22 mouse cellular contexts compared by ENCODE assay signal in the genomic region with DNA sequence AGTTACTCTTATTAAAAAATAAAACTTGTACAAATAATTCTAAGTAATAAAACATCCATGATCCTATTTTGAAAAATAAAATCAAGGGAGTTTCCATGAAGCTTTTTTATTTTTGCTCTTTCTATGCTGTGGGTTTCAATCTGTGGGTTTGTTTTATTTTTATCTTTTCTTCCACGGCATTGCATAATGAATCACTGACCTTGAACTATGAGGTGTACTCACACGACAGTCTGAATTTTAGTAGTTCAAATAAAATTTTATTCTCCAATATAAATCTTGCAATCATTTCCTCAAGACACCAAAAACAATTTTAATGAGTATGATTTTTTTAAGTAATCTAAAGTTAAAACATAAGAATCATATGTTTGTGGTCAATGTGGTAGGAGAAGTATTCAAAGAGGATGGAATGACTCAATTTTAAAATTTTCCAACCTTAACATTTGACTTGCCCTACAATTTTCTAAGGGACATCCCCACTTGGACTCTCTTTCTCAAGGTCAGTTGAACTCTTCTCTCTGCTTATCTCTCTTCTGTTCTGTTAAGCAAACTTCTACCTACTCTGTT. TPM values are rescaled to one million over a fixed set of nuclear protein-coding genes. Genes with fewer than 3 reads are reported as not detected.
DNase-seq lines count a peak whose midpoint lies in the region; ATAC-seq lines count a peak whose summit lies in the region.
"Had no signal": no experiment of that assay in that cellular context is flagged by ENCODE, and none has a peak within 500 bp of the region (broad histone marks: within the 10 kb centered on the region; RNA-seq: fewer than 3 reads in every experiment).

No protein-coding gene starts in this region.

- no peak for ATAC-seq in midbrain, embryonic 11.5 days (ENCODE audit: low FRiP score)
- ATAC-seq: activated CD4-positive, CD25-positive, alpha-beta regulatory T cell, adult 4 months; forebrain, embryonic 14.5 days; forebrain, postnatal 0 days; intestine, postnatal 0 days had no signal

- WGBS in midbrain, embryonic 11.5 days: 94% methylated on average over 2 of the region's 2 CpGs

- no peak overlapping the region for H3K4me3 ChIP-seq in midbrain, embryonic 11.5 days (ENCODE audit: low read depth, low read length)
- H3K4me3 ChIP-seq: embryonic facial prominence, embryonic 12.5 days; embryonic facial prominence, embryonic 15.5 days; gastrocnemius, adult 2 months; hindbrain, embryonic 12.5 days; hindbrain, embryonic 15.5 days had no signal

- H3K9me3 ChIP-seq in midbrain, embryonic 11.5 days (ENCODE audit: control insufficient read depth, low read length): no peaks in the 10 kb centered on the region
- H3K9me3 ChIP-seq: embryonic facial prominence, embryonic 12.5 days; embryonic facial prominence, embryonic 15.5 days; hindbrain, embryonic 12.5 days; hindbrain, embryonic 15.5 days had no signal

- peak; percentile 25 for DNase-seq in adrenal gland, adult 2 months
- DNase-seq in adrenal gland, postnatal 4 days (ENCODE audit: low spot score in 2 of 2): no peak
- DNase-seq in 416B (ENCODE audit: low read depth) (peak; percentile 53), NIH3T3 (ENCODE audit: low read depth) (peak; percentile 32)
- no peak for DNase-seq in cerebellum, postnatal 36 days
- no peak for DNase-seq in midbrain, embryonic 11.5 days (ENCODE audit: low spot score, missing footprints)
- DNase-seq: adrenal gland, postnatal 10 days; cerebellum, adult 11-12 months; cerebellum, adult 8-10 months; cerebellum, postnatal 14 days; forebrain, postnatal 0 days; gastrocnemius, adult 2 months; gastrocnemius, postnatal 14 days; heart, adult 11 months had no signal

- no peak overlapping the region for H3K9ac ChIP-seq in midbrain, embryonic 11.5 days (ENCODE audit: low read length)
- H3K9ac ChIP-seq: embryonic facial prominence, embryonic 12.5 days; embryonic facial prominence, embryonic 15.5 days; forebrain, postnatal 0 days; hindbrain, embryonic 12.5 days; hindbrain, embryonic 15.5 days had no signal

- H3K4me2 ChIP-seq in midbrain, embryonic 11.5 days: no peak overlapping the region
- H3K4me2 ChIP-seq: embryonic facial prominence, embryonic 12.5 days; embryonic facial prominence, embryonic 15.5 days; heart, embryonic 11.5 days; hindbrain, embryonic 12.5 days; hindbrain, embryonic 15.5 days had no signal

- H3K27ac ChIP-seq in midbrain, embryonic 11.5 days (ENCODE audit: low read depth, low read length): no peak overlapping the region
- H3K27ac ChIP-seq: embryonic facial prominence, embryonic 12.5 days; embryonic facial prominence, embryonic 15.5 days; gastrocnemius, adult 2 months; hindbrain, embryonic 12.5 days; hindbrain, embryonic 15.5 days had no signal

- no peaks in the 10 kb centered on the region for H3K27me3 ChIP-seq in midbrain, embryonic 11.5 days (ENCODE audit: control insufficient read depth, insufficient read depth, low read length)
- H3K27me3 ChIP-seq: embryonic facial prominence, embryonic 12.5 days; embryonic facial prominence, embryonic 15.5 days; hindbrain, embryonic 12.5 days; hindbrain, embryonic 15.5 days had no signal

- no peaks in the 10 kb centered on the region for H3K4me1 ChIP-seq in midbrain, embryonic 11.5 days (ENCODE audit: control insufficient read depth, insufficient read depth, low read length)
- H3K4me1 ChIP-seq: embryonic facial prominence, embryonic 12.5 days; embryonic facial prominence, embryonic 15.5 days; hindbrain, embryonic 12.5 days; hindbrain, embryonic 15.5 days had no signal

- H3K36me3 ChIP-seq in midbrain, embryonic 11.5 days (ENCODE audit: control insufficient read depth, insufficient read depth, low read length): no peaks in the 10 kb centered on the region
- H3K36me3 ChIP-seq: hindbrain, embryonic 12.5 days; hindbrain, embryonic 15.5 days had no signal

RNA-seq across cellular contexts. Expression of gene Antxr2, which starts 31.5 kb away (rescaled TPM):
- 10 to 100 TPM; 49.8 to 50.1 TPM for total RNA-seq in adrenal gland, adult 2 months (2021)
- polyA plus RNA-seq in adrenal gland, adult 2 months (2012; rRNA removed): 10.6 and 12.4 TPM in 2 replicates
- total RNA-seq in adrenal gland, postnatal 4 days (2021): 10 to 100 TPM; 29.6 to 29.9 TPM
- polyA plus RNA-seq in midbrain, embryonic 11.5 days (2014; fragmentation: Nextera tagmentation; extraction: Ambion mirVana): 13.1 and 14.1 TPM in 2 replicates

Comparison
In these comparisons a context has a peak if more than half of its experiments do, and no peak if none do; other contexts are left out.
1. DNase-seq: peak in adrenal gland, adult 2 months (single experiment), 416B (single experiment) and NIH3T3 (single experiment); none in adrenal gland, postnatal 4 days (0 of 2), cerebellum, postnatal 36 days (0 of 2) and midbrain, embryonic 11.5 days (single experiment).